Mouse (Mus musculus) E14TG2a.4 (cell line): ENCODE data around the gene Gm10642.
A peak's percentile ranks its signal among the peaks of the same experiment; 100 is the strongest.

ENCODE experiments used
- H3K27me3 ChIP-seq: 2 replicates; pipeline ENCODE4 v1.6.1; 2014; ENCODE audit warnings: low read length, control low read depth; ENCODE audit not compliant: insufficient read depth
- H3K36me3 ChIP-seq: 2 replicates; pipeline ENCODE4 v1.6.1; 2014; ENCODE audit warnings: low read length, control low read depth; ENCODE audit not compliant: insufficient read depth
- H3K4me1 ChIP-seq: replicated peaks from 2 replicates; pipeline ENCODE4 v1.6.1; 2014; ENCODE audit warnings: low read depth, low read length, control low read depth
- H3K4me3 ChIP-seq: replicated peaks from 2 replicates; pipeline ENCODE4 v1.5.1; 2014; ENCODE audit warnings: mild to moderate bottlenecking, low read length
- H3K9me3 ChIP-seq: 2 replicates; pipeline ENCODE4 v1.6.1; 2014; ENCODE audit warnings: low read length, control low read depth
- CTCF ChIP-seq: conservative IDR thresholded peaks from 2 replicates; pipeline ENCODE4 v1.5.1; 2014; ENCODE audit warnings: low read length
- NANOG ChIP-seq: IDR thresholded peaks from 2 replicates; pipeline ENCODE4 v1.6.1; 2014; ENCODE audit warnings: borderline replicate concordance, low read length, mixed read lengths
- POU5F1 ChIP-seq: IDR thresholded peaks from 2 replicates; pipeline ENCODE4 v1.6.1; 2014; ENCODE audit warnings: low read length, borderline replicate concordance

Gm10642 gene

DNA sequence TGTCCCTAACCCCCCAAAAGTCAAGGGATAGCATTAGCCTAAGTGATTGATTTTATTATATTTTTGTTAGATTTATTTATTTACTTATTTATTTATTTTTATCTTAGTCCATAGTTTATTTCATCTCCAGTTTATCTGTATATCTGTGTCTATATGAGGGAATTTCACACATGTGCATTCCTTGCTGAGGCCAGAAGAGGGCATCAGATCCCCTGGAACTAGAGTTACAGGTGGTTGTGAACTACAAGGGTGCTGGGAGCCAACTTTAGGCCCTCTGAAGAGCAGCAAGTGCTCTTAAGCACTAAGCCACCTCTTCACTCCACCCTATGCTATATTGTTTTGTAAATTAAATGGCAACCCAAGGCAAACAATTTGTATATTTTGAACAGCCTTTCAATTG, 12.0 kb downstream of the Gm10642 start:
- peak; percentile 51 for TF ChIP-seq CTCF
- TF ChIP-seq NANOG = no peak
- TF ChIP-seq POU5F1 = no peak
- H3K4me3 ChIP-seq = no peak overlapping the region
- peaks cover 10% of the 10 kb centered on the region; the same call in 1 of the 2 replicates for H3K27me3 ChIP-seq
- H3K36me3 ChIP-seq = no peaks in the 10 kb centered on the region
- H3K4me1 ChIP-seq = peaks cover 3% of the 10 kb centered on the region; the same call in 1 of the 2 replicates
- 0 out of 2 replicates have a peak, but pooled peaks cover 2% of the 10 kb centered on the region for H3K9me3 ChIP-seq

- H3K4me1 ChIP-seq = peaks cover 3% of the 10 kb centered on the region; the same call in 1 of the 2 replicates
- 0 out of 2 replicates have a peak, but pooled peaks cover 2% of the 10 kb centered on the region for H3K9me3 ChIP-seq
- no peak for TF ChIP-seq POU5F1
- no peak for TF ChIP-seq CTCF
- TF ChIP-seq NANOG = no peak
Measured at GRCm38 (mm10) chr9:70669197-70669596, 13.1 kb downstream of the Gm10642 start.

DNA sequence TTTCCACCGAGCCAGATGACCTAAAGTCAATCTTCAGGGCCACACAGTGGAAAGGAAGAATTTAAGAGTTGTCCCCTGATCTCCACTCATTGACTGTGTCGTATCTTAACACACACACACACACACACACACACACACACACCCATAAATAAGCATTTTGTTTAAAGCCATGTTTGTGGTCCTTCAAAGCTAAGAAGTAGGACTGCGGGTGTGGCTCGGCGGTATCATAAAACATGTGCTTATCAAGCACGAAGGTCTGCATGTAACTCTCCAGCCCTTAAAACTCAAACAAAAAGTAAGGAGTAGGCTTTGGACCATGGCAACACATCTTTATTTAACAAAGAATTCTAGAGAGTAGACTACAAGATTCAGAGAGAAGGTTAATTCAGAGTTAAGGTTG, 14.3 kb downstream of the Gm10642 start:
- TF ChIP-seq CTCF (no peak), NANOG (no peak), POU5F1 (no peak)
- H3K27me3 ChIP-seq = peaks cover 3% of the 10 kb centered on the region; the same call in 1 of the 2 replicates
- H3K36me3 ChIP-seq = no peaks in the 10 kb centered on the region
- H3K4me3 ChIP-seq = no peak overlapping the region
- H3K4me1 ChIP-seq = no peaks in the 10 kb centered on the region
- H3K9me3 ChIP-seq = 0 out of 2 replicates have a peak, but pooled peaks cover 2% of the 10 kb centered on the region

More at GRCm38 (mm10) chr9:70669197-70669596, 13.1 kb downstream of the Gm10642 start:
- no peaks in the 10 kb centered on the region for H3K36me3 ChIP-seq
- H3K4me3 ChIP-seq = no peak overlapping the region
- H3K27me3 ChIP-seq = peaks cover 10% of the 10 kb centered on the region; the same call in 1 of the 2 replicates

DNA sequence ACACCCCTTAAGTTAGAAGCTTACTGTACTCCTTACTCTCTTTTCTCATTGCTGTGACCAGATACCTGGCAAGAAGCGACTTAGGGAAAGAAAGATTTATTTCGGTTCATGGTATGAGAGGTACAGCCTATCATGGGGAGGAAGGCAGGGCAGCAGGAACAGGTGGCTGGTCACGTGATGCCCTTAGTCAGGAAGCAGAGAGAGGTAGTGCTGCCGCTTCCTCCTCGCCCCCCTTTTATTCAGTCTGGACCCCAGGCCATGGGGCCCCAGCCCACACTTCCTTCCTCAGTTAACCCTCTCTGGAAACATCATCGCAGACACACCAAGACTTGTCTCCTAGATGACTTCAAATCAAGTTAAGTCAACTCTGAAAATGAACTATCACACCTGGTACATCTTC, 15.2 kb downstream of the Gm10642 start:
- H3K27me3 ChIP-seq = no peaks in the 10 kb centered on the region
- H3K4me3 ChIP-seq = no peak overlapping the region
- H3K4me1 ChIP-seq = no peaks in the 10 kb centered on the region
- H3K36me3 ChIP-seq = no peaks in the 10 kb centered on the region
- TF ChIP-seq NANOG (no peak), CTCF (no peak), POU5F1 (no peak)
- H3K9me3 ChIP-seq = 0 out of 2 replicates have a peak, but pooled peaks cover 2% of the 10 kb centered on the region

- H3K4me3 ChIP-seq = no peak overlapping the region
- no peaks in the 10 kb centered on the region for H3K27me3 ChIP-seq
- 0 out of 2 replicates have a peak, but pooled peaks cover 2% of the 10 kb centered on the region for H3K9me3 ChIP-seq
- H3K4me1 ChIP-seq = no peaks in the 10 kb centered on the region
- TF ChIP-seq CTCF (no peak), NANOG (no peak), POU5F1 (no peak)
- H3K36me3 ChIP-seq = no peaks in the 10 kb centered on the region
Measured at GRCm38 (mm10) chr9:70671772-70672579, 15.9 kb downstream of the Gm10642 start.

DNA sequence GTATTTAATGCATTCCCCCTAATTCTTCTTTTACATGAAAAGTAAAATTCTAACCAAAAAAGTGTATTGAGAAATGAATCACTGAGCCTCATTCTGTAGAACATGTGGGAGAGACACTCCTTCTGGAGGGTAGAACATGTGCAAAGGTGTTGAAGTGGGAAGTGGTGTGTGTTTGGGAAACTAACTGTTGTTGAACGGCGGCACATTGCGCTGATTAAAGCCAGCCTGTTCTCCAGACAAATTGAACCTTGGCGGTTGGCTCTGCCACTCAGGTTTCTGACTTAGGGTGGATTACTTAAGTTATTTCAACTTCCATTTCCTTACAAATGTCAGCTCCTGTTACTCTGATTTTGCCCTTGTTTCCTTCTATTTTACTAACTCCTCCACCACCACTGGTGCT, 17.6 kb downstream of the Gm10642 start:
- TF ChIP-seq NANOG = no peak
- no peak for TF ChIP-seq POU5F1
- no peak for TF ChIP-seq CTCF
- H3K27me3 ChIP-seq = no peaks in the 10 kb centered on the region

GRCm38 (mm10) chr9:70675117-70675516, 19.1 kb downstream of the Gm10642 start:
- TF ChIP-seq POU5F1 (no peak), CTCF (no peak), NANOG (no peak)
- no peaks in the 10 kb centered on the region for H3K9me3 ChIP-seq
- H3K27me3 ChIP-seq = peaks cover 5% of the 10 kb centered on the region; the same call in 1 of the 2 replicates
- H3K4me3 ChIP-seq = no peak overlapping the region
- no peaks in the 10 kb centered on the region for H3K36me3 ChIP-seq
- H3K4me1 ChIP-seq = peaks cover 8% of the 10 kb centered on the region

More for the DNA sequence above, 17.6 kb downstream of the Gm10642 start:
- Histone ChIP-seq H3K4me1 (peaks cover 3% of the 10 kb centered on the region; the same call in 1 of the 2 replicates), H3K36me3 (no peaks in the 10 kb centered on the region), H3K9me3 (no peaks in the 10 kb centered on the region), H3K4me3 (no peak overlapping the region)

- peaks cover 6% of the 10 kb centered on the region; the same call in 1 of the 2 replicates for H3K27me3 ChIP-seq
- H3K36me3 ChIP-seq = no peaks in the 10 kb centered on the region
- no peak overlapping the region for H3K4me3 ChIP-seq
- no peaks in the 10 kb centered on the region for H3K9me3 ChIP-seq
- no peak for TF ChIP-seq POU5F1
- no peak for TF ChIP-seq NANOG
- peak; percentile 18; the same call in 1 of the 2 replicates for TF ChIP-seq CTCF
- H3K4me1 ChIP-seq = peaks cover 13% of the 10 kb centered on the region
Measured at GRCm38 (mm10) chr9:70675961-70676360, 19.9 kb downstream of the Gm10642 start.
